Mouse (Mus musculus) cerebellum, adult 2 months (tissue): ENCODE results near the gene Mbd3l2. TPM values are rescaled to one million over a fixed set of nuclear protein-coding genes. Genes with fewer than 3 reads are reported as not detected.
"Not testable (repeated sequence)": the region's sequence is repeated elsewhere in the genome, so short reads cannot be mapped to it uniquely, and the experiment has no call there.

ENCODE experiments used
- DNase-seq, 2 experiments: peaks; one replicate each; pipeline ENCODE4 v3.0.0; 2021
- H3K27ac ChIP-seq: fragments of 200-500 bp; 2 replicates; pipeline ENCODE4 v1.5.1; 2012; ENCODE audit warnings: low read length, control low read depth, inconsistent platforms; ENCODE audit not compliant: insufficient read depth
- H3K27me3 ChIP-seq: fragments of 200-500 bp; 2 replicates; pipeline ENCODE4 v1.6.1; 2012; ENCODE audit warnings: inconsistent platforms, mild to moderate bottlenecking, low read length, moderate library complexity; ENCODE audit not compliant: control insufficient read depth, insufficient read depth
- H3K4me1 ChIP-seq: fragments of 200-500 bp; 2 replicates; pipeline ENCODE4 v1.6.1; 2011; ENCODE audit warnings: low read length; ENCODE audit not compliant: control insufficient read depth, insufficient read depth
- H3K4me3 ChIP-seq: fragments of 200-500 bp; replicated peaks from 2 replicates; pipeline ENCODE3; 2011; ENCODE audit warnings: mild to moderate bottlenecking, low read depth, low read length, control low read depth; ENCODE audit not compliant: insufficient read depth
- CTCF ChIP-seq: fragments of 200-500 bp; IDR thresholded peaks from 2 replicates; pipeline ENCODE4 v1.5.1; 2011; ENCODE audit warnings: low read depth, mild to moderate bottlenecking, control low read depth, low read length, moderate library complexity, borderline replicate concordance; ENCODE audit not compliant: insufficient read depth
- POLR2A ChIP-seq: fragments of 200-500 bp; IDR thresholded peaks from 2 replicates; pipeline ENCODE4 v1.6.1; 2011; ENCODE audit warnings: low read length, control low read depth, borderline replicate concordance; ENCODE audit not compliant: insufficient read depth
- WGBS: fragments of 180-500 bp; shearing (Covaris S2); methylation state at CpG from one replicate; pipeline ENCODE4 v1.1.7; 2018; 5-methylcytosine and 5-hydroxymethylcytosine counted together
- polyA plus RNA-seq: library from polyadenylated mRNA; depleted of rRNA; stranded (reverse); fragments of >200 nt; gene quantifications from 2 replicates; pipeline ENCODE4 v1.2.3, GENCODE M21; 2012; rRNA removed

Gene Mbd3l2
- polyA plus RNA-seq: not detected in 2 replicates

DNA sequence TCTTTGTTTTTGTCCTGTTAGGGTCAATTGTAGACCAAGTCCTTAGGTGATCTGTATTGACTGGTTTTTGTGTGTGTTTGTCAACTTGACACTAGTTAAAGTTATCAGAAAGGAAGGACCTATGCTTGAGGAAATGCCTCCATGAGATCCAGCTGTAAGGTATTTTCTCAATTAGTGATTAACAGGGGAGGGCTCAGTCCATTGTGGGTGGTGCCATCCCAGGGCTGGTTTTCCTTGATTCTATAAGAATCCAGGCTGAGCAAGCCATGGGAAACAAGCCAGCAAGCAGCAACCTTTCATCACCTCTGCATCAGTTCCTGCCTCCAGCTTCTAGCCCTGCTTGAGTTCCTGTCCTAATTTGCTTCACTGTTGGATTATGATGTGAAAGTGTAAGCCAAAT is at the start of gene Mbd3l2:
Mbd3l2 (plus strand) TSS at position 301 of the 400 bp plus-strand sequence.
- TF ChIP-seq POLR2A (no peak), CTCF (no peak)
- Histone ChIP-seq H3K4me3 (no peak within 1 kb of the TSS), H3K27me3 (no peaks in the 10 kb centered on the region), H3K27ac (no peak within 1 kb of the TSS), H3K4me1 (no peaks in the 10 kb centered on the region)
- no peak for DNase-seq

DNA sequence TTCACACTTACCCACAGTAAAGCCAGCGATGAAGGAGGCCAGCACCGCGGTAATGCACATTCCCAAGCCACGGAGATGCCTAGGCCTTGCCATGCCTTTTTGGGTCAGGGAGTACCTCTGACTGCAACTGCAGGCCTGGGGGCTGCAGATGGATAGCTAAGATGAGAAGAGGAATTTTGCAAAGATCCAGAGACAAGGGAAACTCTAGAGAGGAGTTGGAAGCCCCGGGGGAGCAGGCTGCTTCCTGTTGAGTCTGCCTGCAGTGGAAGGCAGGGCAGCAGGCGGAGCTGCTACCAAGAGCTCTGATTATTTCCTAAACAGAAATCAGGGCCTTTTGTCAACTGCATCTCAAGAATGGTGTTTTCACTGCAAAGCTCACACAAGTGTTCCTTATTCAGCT is 44.7 kb upstream of the Mbd3l2 start:
- WGBS: 34% methylated on average over 6 of the region's 6 CpGs
- Histone ChIP-seq H3K27ac (no peak overlapping the region), H3K27me3 (no peaks in the 10 kb centered on the region), H3K4me1 (no peaks in the 10 kb centered on the region), H3K4me3 (no peak overlapping the region)
- TF ChIP-seq CTCF (no peak), POLR2A (no peak)
- DNase-seq: no peak

DNA sequence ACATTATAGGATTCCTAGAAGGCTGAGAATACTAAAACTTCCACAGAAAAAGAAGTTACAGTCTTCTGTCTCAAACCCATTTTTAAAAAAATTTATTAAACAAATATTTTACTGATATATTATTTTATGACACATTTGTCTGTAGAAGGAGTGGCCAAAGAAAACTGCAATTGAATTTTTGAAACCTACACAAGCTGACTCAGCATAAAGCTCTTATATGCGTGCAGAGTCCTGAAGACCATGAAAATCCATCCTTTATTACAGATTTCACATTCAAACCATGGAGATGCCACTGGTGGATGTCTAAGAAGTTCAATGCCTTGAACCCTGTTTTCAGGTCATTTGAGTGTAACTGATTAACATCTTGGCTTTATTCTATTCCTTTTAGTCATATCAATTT is 30.8 kb upstream of the Mbd3l2 start:
- TF ChIP-seq CTCF (no peak), POLR2A (no peak)
- Histone ChIP-seq H3K27me3 (no peaks in the 10 kb centered on the region), H3K4me1 (no peaks in the 10 kb centered on the region), H3K27ac (no peak overlapping the region), H3K4me3 (no peak overlapping the region)
- DNase-seq: no peak
- 27% methylated on average over 1 of the region's 1 CpGs for WGBS

DNA sequence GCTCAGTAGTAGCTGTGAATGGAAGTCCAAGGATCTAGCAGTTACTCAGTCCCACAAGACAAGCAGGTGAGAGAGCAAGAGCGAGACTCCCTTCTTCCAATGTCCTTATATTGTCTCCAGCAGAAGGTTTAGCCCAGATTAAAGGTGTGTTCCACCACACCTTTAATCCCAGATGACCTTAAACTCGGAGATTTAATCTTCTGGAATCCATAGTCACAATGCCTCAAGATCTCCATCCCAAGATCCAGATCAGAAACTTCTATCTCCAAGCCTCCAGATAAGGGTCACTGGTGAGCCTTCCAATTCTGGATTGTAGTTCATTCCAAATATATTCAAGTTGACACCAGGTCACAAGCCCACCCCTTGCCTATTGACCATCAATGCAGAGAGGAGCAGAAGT is 27.6 kb upstream of the Mbd3l2 start, which contains the start of gene Naalad2:
Naalad2 (minus strand) TSS at position 101 of the 400 bp plus-strand sequence.
- WGBS: 59% methylated on average over 2 of the region's 2 CpGs
- H3K27ac ChIP-seq, DNase-seq, H3K27me3 ChIP-seq, H3K4me3 ChIP-seq, H3K4me1 ChIP-seq: not testable (repeated sequence)

DNA sequence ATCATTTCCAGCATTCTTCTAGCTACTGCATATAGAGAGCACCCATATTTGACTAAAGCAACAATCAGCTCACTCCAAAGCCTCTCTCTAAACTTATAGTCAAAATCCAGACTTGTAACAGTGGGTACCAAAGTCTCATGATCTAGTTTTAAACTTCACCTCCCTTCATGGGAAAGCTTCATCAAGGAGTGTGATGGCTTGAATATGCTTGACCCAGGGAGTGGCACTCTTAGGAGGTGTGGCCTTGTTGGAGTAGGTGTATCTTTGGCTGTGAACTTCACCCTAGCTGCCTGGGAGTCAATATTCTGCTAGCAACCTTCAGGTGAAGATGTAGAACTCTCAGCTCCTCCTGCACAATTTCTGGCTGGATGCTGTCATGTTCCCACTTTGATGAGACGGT is 26.3 kb upstream of the Mbd3l2 start, which contains the start of gene Ubtfl1:
Ubtfl1 (plus strand) TSS at position 301 of the 400 bp plus-strand sequence.
- H3K4me1 ChIP-seq: no peaks in the 10 kb centered on the region
- H3K27me3 ChIP-seq: no peaks in the 10 kb centered on the region
- 59% methylated on average over 1 of the region's 1 CpGs for WGBS
- no peak within 1 kb of the TSS for H3K27ac ChIP-seq
- DNase-seq: no peak
- no peak for TF ChIP-seq POLR2A
- no peak for TF ChIP-seq CTCF
- no peak within 1 kb of the TSS for H3K4me3 ChIP-seq

DNA sequence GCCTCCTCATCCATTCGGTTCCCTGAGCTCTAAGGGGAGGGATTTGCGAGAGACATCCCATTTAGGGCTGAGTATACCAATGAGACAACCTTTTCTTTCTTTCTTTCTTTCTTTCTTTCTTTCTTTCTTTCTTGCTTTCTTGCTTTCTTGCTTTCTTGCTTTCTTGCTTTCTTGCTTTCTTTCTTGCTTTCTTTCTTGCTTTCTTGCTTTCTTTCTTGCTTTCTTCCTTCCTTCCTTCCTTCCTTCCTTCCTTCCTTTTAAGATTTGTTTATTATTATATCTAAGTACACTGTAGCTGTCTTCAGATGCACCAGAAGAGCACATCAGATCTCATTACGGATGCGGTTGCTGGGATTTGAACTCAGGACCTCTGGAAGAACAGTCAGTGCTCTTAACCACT is 18.1 kb upstream of the Mbd3l2 start:
- 81% methylated on average over 4 of the region's 4 CpGs for WGBS
- H3K4me1 ChIP-seq, DNase-seq, H3K27ac ChIP-seq, H3K4me3 ChIP-seq, H3K27me3 ChIP-seq: not testable (repeated sequence)

DNA sequence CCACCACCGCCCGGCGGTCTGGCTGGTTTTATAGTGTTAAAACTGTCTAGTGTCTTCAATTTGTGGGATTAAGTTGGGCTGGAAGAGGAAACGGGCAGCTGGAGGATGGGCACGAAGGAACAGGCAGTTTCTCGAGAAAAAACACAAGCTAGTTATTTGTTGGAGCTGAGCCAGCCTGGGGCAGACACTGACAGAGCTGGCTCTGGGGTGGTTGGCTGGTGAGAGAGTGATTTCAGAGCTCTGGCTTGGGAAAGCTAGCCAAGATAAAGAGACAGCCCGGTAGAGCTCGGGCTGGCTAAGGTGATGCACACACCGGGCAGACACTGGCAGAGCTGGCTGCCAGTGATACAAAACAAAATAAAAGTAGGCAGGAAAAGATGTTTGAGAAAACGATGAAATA is 1.2 kb downstream of the Mbd3l2 start:
- H3K4me3 ChIP-seq: no peak overlapping the region
- H3K27ac ChIP-seq: no peak overlapping the region
- WGBS: 19% methylated on average over 10 of the region's 10 CpGs
- peak in 1 of 2 experiments; percentile 28 for DNase-seq
- no peak for TF ChIP-seq POLR2A
- TF ChIP-seq CTCF: no peak
- H3K4me1 ChIP-seq: no peaks in the 10 kb centered on the region
- no peaks in the 10 kb centered on the region for H3K27me3 ChIP-seq

DNA sequence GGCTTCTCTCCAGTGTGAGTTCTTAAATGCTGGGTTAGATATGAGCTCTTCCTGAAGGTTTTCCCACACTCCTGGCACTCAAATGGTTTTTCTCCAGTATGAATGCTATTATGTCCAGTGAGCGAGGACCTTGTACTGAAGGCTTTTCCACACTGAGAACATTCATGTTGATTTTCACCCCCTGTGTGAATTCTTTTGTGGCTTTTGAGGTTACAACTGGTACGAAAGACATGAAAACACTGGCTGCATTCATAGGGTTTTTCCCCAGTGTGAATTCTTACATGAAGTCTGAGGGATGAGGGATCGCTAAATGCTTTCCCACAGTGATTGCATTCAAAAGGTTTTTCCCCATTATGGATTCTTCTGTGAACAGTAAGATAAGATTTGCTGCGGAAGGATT is 26.1 kb downstream of the Mbd3l2 start:
- no peak overlapping the region for H3K27ac ChIP-seq
- no peaks in the 10 kb centered on the region for H3K27me3 ChIP-seq
- no peak for DNase-seq
- WGBS: 68% methylated on average over 4 of the region's 4 CpGs
- TF ChIP-seq CTCF (no peak), POLR2A (no peak)
- no peak overlapping the region for H3K4me3 ChIP-seq
- H3K4me1 ChIP-seq: no peaks in the 10 kb centered on the region

DNA sequence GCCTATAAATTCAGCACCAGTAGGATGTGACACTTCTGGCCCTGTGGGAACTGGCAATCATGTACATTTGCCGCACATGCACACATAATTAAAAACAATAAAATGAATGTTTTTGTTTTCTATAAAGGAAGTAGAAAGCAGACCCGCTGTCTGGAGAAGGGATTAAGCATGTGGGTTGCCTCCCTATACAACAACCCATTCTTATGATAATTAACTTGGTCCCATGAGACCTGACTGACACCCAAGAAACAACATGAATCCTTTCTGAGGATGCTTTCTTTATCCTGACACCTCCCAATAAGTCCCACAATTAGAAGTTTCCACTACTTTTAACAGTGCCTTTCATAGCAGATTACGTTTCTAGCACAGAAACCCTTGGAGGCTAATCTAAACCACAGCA is 36.9 kb downstream of the Mbd3l2 start:
- no peak for DNase-seq
- Histone ChIP-seq H3K4me1 (no peaks in the 10 kb centered on the region), H3K27me3 (no peaks in the 10 kb centered on the region), H3K27ac (no peak overlapping the region), H3K4me3 (no peak overlapping the region)
- 37% methylated on average over 3 of the region's 3 CpGs for WGBS
- TF ChIP-seq POLR2A: no peak
- TF ChIP-seq CTCF: no peak
